Mouse (Mus musculus) heart, embryonic 10.5 days (tissue): ENCODE data around the gene Slc15a1. TPM values are rescaled to one million over a fixed set of nuclear protein-coding genes. Genes with fewer than 3 reads are reported as not detected.
"Not testable (repeated sequence)": the region's sequence is repeated elsewhere in the genome, so short reads cannot be mapped to it uniquely, and the experiment has no call there.

ENCODE experiments used
- DNase-seq: peaks from one replicate; pipeline ENCODE4 v3.0.0-alpha.2; 2017; ENCODE audit warnings: low spot score
- H3K27ac ChIP-seq: fragments of 300-500 bp; sonication (generic); 2 replicates; pipeline ENCODE4 v1.5.1; 2016; ENCODE audit warnings: mild to moderate bottlenecking
- H3K27me3 ChIP-seq: fragments of 300-500 bp; sonication (generic); 2 replicates; pipeline ENCODE4 v1.6.1; 2016; ENCODE audit warnings: mild to moderate bottlenecking; ENCODE audit not compliant: poor library complexity, insufficient read depth, severe bottlenecking
- H3K36me3 ChIP-seq: fragments of 300-500 bp; sonication (generic); 2 replicates; pipeline ENCODE4 v1.6.1; 2016; ENCODE audit warnings: mild to moderate bottlenecking, moderate library complexity
- H3K4me1 ChIP-seq: fragments of 300-500 bp; sonication (generic); 2 replicates; pipeline ENCODE4 v1.6.1; 2016; ENCODE audit warnings: mild to moderate bottlenecking
- H3K4me3 ChIP-seq: fragments of 300-500 bp; sonication (generic); 2 replicates; pipeline ENCODE4 v1.5.1; 2016; ENCODE audit warnings: mild to moderate bottlenecking, moderate library complexity
- H3K9me3 ChIP-seq: fragments of 300-500 bp; sonication (generic); 2 replicates; pipeline ENCODE4 v1.6.1; 2016; ENCODE audit warnings: mild to moderate bottlenecking, moderate library complexity
- WGBS: fragments of 180-500 bp; shearing (Covaris S2); methylation state at CpG from one replicate; pipeline ENCODE4 v1.1.7; 2016; 5-methylcytosine and 5-hydroxymethylcytosine counted together
- polyA plus RNA-seq: library from polyadenylated mRNA; unstranded; fragments of >200 nt; fragmentation: Nextera tagmentation; extraction: Ambion mirVana; gene quantifications from 2 replicates; pipeline ENCODE4 v1.2.1, GENCODE M21; 2016

Slc15a1 gene
- polyA plus RNA-seq, 1 experiment from 2014 or later = not detected

DNA sequence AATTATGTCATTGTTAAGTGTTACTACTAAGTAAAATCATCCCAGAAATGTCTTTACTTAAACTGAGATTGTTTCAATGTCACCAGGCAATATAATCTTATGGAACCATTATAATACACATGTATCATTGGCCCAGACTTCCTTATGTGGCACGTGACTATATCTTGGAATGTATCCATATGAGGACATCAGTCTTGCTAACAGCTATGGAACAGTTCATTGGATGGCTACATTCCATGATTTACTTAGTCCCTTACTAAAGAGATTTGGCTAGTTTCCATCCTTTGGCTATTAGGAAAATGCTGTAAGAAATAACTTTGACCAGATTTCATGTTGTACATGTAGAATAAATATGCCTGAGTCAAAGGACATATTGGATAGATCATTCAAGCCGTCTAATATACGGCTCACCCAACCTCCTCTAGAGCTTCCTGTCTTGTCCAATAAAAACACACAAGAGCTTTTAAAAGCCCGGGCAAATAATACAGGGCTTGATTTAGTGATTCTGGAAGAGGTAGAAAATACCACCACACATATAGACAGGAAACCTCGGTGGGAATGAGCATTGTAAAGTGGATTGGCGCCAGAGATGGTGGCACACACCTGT lies 90.3 kb downstream of the Slc15a1 start:
- no peak overlapping the region for H3K27ac ChIP-seq
- no peaks in the 10 kb centered on the region for H3K9me3 ChIP-seq
- no peaks in the 10 kb centered on the region for H3K36me3 ChIP-seq
- no peaks in the 10 kb centered on the region for H3K27me3 ChIP-seq
- WGBS = 84% methylated on average over 6 of the region's 6 CpGs
- no peak overlapping the region for H3K4me3 ChIP-seq
- no peak for DNase-seq
- 0 out of 2 replicates have a peak, but pooled peaks cover 3% of the 10 kb centered on the region for H3K4me1 ChIP-seq

DNA sequence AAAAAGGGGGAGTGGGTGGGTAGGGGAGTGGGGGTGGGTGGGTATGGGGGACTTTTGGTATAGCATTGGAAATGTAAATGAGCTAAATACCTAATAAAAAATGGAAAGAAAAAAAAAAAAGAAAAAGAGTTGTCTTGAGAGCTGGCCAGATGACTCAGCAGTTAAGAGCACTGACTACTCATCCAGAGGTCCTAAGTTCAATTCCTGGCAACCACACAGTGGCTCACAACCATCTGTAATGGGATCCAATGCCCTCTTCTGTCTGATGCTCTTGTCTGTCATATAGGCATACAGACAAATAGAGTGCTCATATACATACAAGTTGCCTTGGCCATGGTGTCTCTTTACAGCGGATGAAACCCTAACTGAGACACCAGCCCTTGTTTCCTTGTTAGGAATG lies 91.3 kb downstream of the Slc15a1 start:
- not testable (repeated sequence) for H3K4me1 ChIP-seq, DNase-seq, H3K27ac ChIP-seq, H3K27me3 ChIP-seq, H3K4me3 ChIP-seq, H3K36me3 ChIP-seq, H3K9me3 ChIP-seq
- WGBS = 93% methylated on average over 1 of the region's 1 CpGs

Other genes with a start within 250 kb of the Slc15a1 start
- gene Stk24, start 125.2 kb downstream of the Slc15a1 start, polyA plus RNA-seq = 37.9 and 39.8 TPM in 2 replicates